Mouse (Mus musculus) stomach, embryonic 16.5 days (tissue): ENCODE data around the gene Gnb3. TPM values are rescaled to one million over a fixed set of nuclear protein-coding genes. Genes with fewer than 3 reads are reported as not detected.
"Not testable (repeated sequence)": the region's sequence is repeated elsewhere in the genome, so short reads cannot be mapped to it uniquely, and the experiment has no call there.

Experiments
- ATAC-seq: fragments of 200-750 bp; cut with Nextera tagmentation; 2 replicates; pipeline ENCODE4 v1.8.0; 2017; ENCODE audit warnings: moderate number of reproducible peaks, moderate TSS enrichment; ENCODE audit not compliant: insufficient read depth, low FRiP score
- H3K27ac ChIP-seq: fragments of 300-500 bp; sonication (generic); 2 replicates; pipeline ENCODE4 v1.5.1; 2014; ENCODE audit warnings: low read length
- H3K27me3 ChIP-seq: fragments of 300-500 bp; sonication (generic); 2 replicates; pipeline ENCODE4 v1.6.1; 2014; ENCODE audit warnings: low read length, control low read depth, mixed read lengths; ENCODE audit not compliant: control insufficient read depth, insufficient read depth
- H3K36me3 ChIP-seq: fragments of 300-500 bp; sonication (generic); 2 replicates; pipeline ENCODE4 v1.6.1; 2014; ENCODE audit warnings: low read length; ENCODE audit not compliant: control insufficient read depth, insufficient read depth
- H3K4me1 ChIP-seq: fragments of 300-500 bp; sonication (generic); 2 replicates; pipeline ENCODE4 v1.6.1; 2014; ENCODE audit warnings: low read length, control low read depth, mixed read lengths; ENCODE audit not compliant: control insufficient read depth, insufficient read depth
- H3K4me2 ChIP-seq: fragments of 300-500 bp; sonication (generic); 2 replicates; pipeline ENCODE4 v1.6.1; 2014; ENCODE audit warnings: low read depth, low read length, mixed read lengths
- H3K4me3 ChIP-seq: fragments of 300-500 bp; sonication (generic); replicated peaks from 2 replicates; pipeline ENCODE4 v1.5.1; 2014; ENCODE audit warnings: mild to moderate bottlenecking, low read length
- H3K9ac ChIP-seq: fragments of 300-500 bp; sonication (generic); 2 replicates; pipeline ENCODE4 v1.6.1; 2014; ENCODE audit warnings: low read length
- H3K9me3 ChIP-seq: fragments of 300-500 bp; sonication (generic); replicated peaks from 2 replicates; pipeline ENCODE4 v1.6.1; 2016; ENCODE audit warnings: low read length, control low read depth; ENCODE audit not compliant: control insufficient read depth
- WGBS: fragments of 180-500 bp; shearing (Covaris S2); extraction: QIAGEN DNeasy Blood & Tissue Kit; methylation state at CpG from one replicate; pipeline ENCODE4 v1.1.7; 2014; 5-methylcytosine and 5-hydroxymethylcytosine counted together
- polyA plus RNA-seq: library from polyadenylated mRNA; unstranded; fragments of >200 nt; fragmentation: Nextera tagmentation; extraction: Ambion mirVana; gene quantifications from 2 replicates; pipeline ENCODE4 v1.2.1, GENCODE M21; 2015

Gene Gnb3
- polyA plus RNA-seq, 1 experiment from 2014 or later, result 1.5 TPM

- H3K9ac ChIP-seq, result no peak overlapping the region
- H3K4me3 ChIP-seq, result no peak overlapping the region
- 67% methylated on average over 9 of the region's 9 CpGs for WGBS
- peaks cover 24% of the 10 kb centered on the region for H3K4me1 ChIP-seq
- H3K36me3 ChIP-seq, result peaks cover 21% of the 10 kb centered on the region
- no peak overlapping the region for H3K27ac ChIP-seq
- no peaks in the 10 kb centered on the region for H3K27me3 ChIP-seq
- no peaks in the 10 kb centered on the region for H3K9me3 ChIP-seq
- H3K4me2 ChIP-seq, result no peak overlapping the region
- ATAC-seq, result no peak
Measured at GRCm38 (mm10) chr6:124814858-124815774, 25.0 kb downstream of the Gnb3 start.

- Histone ChIP-seq H3K36me3 (peaks cover 17% of the 10 kb centered on the region), H3K9me3 (no peaks in the 10 kb centered on the region), H3K27me3 (no peaks in the 10 kb centered on the region), H3K4me3 (peak overlapping the region; percentile 82), H3K4me2 (peak overlapping the region; percentile 95), H3K9ac (peak overlapping the region; percentile 95), H3K27ac (peak overlapping the region; percentile 41; the same call in 1 of the 2 replicates), H3K4me1 (peaks cover 30% of the 10 kb centered on the region)
- 0 out of 2 replicates have a peak, but pooled peaks have one; percentile 13 for ATAC-seq
- 37% methylated on average over 7 of the region's 8 CpGs for WGBS
Measured at GRCm38 (mm10) chr6:124814448-124814847, 25.6 kb downstream of the Gnb3 start.

- H3K4me3 ChIP-seq, result peak within 1 kb of the TSS; percentile 82
- H3K4me1 ChIP-seq, result peaks cover 30% of the 10 kb centered on the region
- peaks cover 17% of the 10 kb centered on the region for H3K36me3 ChIP-seq
- no peaks in the 10 kb centered on the region for H3K27me3 ChIP-seq
- H3K27ac ChIP-seq, result peak within 1 kb of the TSS; percentile 97
- no peaks in the 10 kb centered on the region for H3K9me3 ChIP-seq
- 1% methylated on average over 22 of the region's 22 CpGs for WGBS
- H3K4me2 ChIP-seq, result peak within 1 kb of the TSS; percentile 95
- H3K9ac ChIP-seq, result peak within 1 kb of the TSS; percentile 95
- peak; percentile 92 for ATAC-seq
Measured at GRCm38 (mm10) chr6:124813933-124814332, 26.1 kb downstream of the Gnb3 start, which contains the start of gene Tpi1. Gene Tpi1, minus strand, starts transcription at chr6:124814296.

GRCm38 (mm10) chr6:124813496-124813895 is 26.6 kb downstream of the Gnb3 start:
- H3K9me3 ChIP-seq, result no peaks in the 10 kb centered on the region
- H3K27me3 ChIP-seq, result no peaks in the 10 kb centered on the region
- H3K4me1 ChIP-seq, result peaks cover 30% of the 10 kb centered on the region
- ATAC-seq, result peak; percentile 65
- H3K27ac ChIP-seq, result peak overlapping the region; percentile 97
- WGBS, result under 1% methylated on average over 18 of the region's 18 CpGs
- H3K4me2 ChIP-seq, result peak overlapping the region; percentile 95
- H3K4me3 ChIP-seq, result peak overlapping the region; percentile 82
- H3K9ac ChIP-seq, result peak overlapping the region; percentile 95
- peaks cover 17% of the 10 kb centered on the region; the same call in 1 of the 2 replicates for H3K36me3 ChIP-seq

- peak overlapping the region; percentile 97 for H3K27ac ChIP-seq
- H3K9ac ChIP-seq, result peak overlapping the region; percentile 95
- H3K27me3 ChIP-seq, result no peaks in the 10 kb centered on the region
- WGBS, result 10% methylated on average over 9 of the region's 9 CpGs
- no peaks in the 10 kb centered on the region for H3K9me3 ChIP-seq
- peaks cover 35% of the 10 kb centered on the region for H3K4me1 ChIP-seq
- no peak for ATAC-seq
- peak overlapping the region; percentile 82 for H3K4me3 ChIP-seq
- H3K4me2 ChIP-seq, result peak overlapping the region; percentile 95
- peaks cover 16% of the 10 kb centered on the region; the same call in 1 of the 2 replicates for H3K36me3 ChIP-seq
Measured at GRCm38 (mm10) chr6:124812848-124813247, 27.2 kb downstream of the Gnb3 start.

- Histone ChIP-seq H3K4me3 (peak overlapping the region; percentile 82), H3K27me3 (no peaks in the 10 kb centered on the region), H3K4me2 (peak overlapping the region; percentile 95), H3K9ac (peak overlapping the region; percentile 95), H3K9me3 (no peaks in the 10 kb centered on the region), H3K4me1 (peaks cover 35% of the 10 kb centered on the region), H3K36me3 (0 out of 2 replicates have a peak, but pooled peaks cover 7% of the 10 kb centered on the region), H3K27ac (peak overlapping the region; percentile 30; the same call in 1 of the 2 replicates)
- 72% methylated on average over 24 of the region's 24 CpGs for WGBS
- no peak for ATAC-seq
Measured at GRCm38 (mm10) chr6:124811701-124812560, 28.1 kb downstream of the Gnb3 start.

GRCm38 (mm10) chr6:124811403-124811665 is 28.7 kb downstream of the Gnb3 start:
- Histone ChIP-seq H3K27me3 (no peaks in the 10 kb centered on the region), H3K4me3 (no peak overlapping the region), H3K27ac (peak overlapping the region; percentile 30; the same call in 1 of the 2 replicates), H3K4me1 (peaks cover 37% of the 10 kb centered on the region), H3K36me3 (0 out of 2 replicates have a peak, but pooled peaks cover 7% of the 10 kb centered on the region), H3K4me2 (no peak overlapping the region), H3K9me3 (no peaks in the 10 kb centered on the region), H3K9ac (no peak overlapping the region)
- no peak for ATAC-seq
- WGBS, result 76% methylated on average over 4 of the region's 4 CpGs

GRCm38 (mm10) chr6:124810566-124811402 is 29.3 kb downstream of the Gnb3 start:
- Histone ChIP-seq H3K9ac (peak overlapping the region; percentile 81; the same call in 1 of the 2 replicates), H3K4me1 (peaks cover 42% of the 10 kb centered on the region), H3K4me2 (peak overlapping the region; percentile 93), H3K27ac (peak overlapping the region; percentile 96; the same call in 1 of the 2 replicates)
- not testable (repeated sequence) for H3K9me3 ChIP-seq, H3K36me3 ChIP-seq, ATAC-seq, H3K4me3 ChIP-seq, H3K27me3 ChIP-seq
- 81% methylated on average over 10 of the region's 11 CpGs for WGBS
